Mouse (Mus musculus) stomach, postnatal 0 days (tissue): ENCODE measurements around the gene Gm10073. TPM values are rescaled to one million over a fixed set of nuclear protein-coding genes. Genes with fewer than 3 reads are reported as not detected.

Experiments
- ATAC-seq: fragments of 200-750 bp; cut with Nextera tagmentation; 2 replicates; pipeline ENCODE4 v1.8.0; 2017; ENCODE audit not compliant: low FRiP score, low TSS enrichment
- DNase-seq: peaks from one replicate; pipeline ENCODE4 v3.0.0-alpha.2; 2016; ENCODE audit warnings: low spot score
- H3K27ac ChIP-seq: fragments of 300-500 bp; sonication (generic); replicated peaks from 2 replicates; pipeline ENCODE4 v1.5.1; 2014; ENCODE audit warnings: mild to moderate bottlenecking, control low read depth
- H3K27me3 ChIP-seq: fragments of 300-500 bp; sonication (generic); 2 replicates; pipeline ENCODE4 v1.6.1; 2014; ENCODE audit warnings: low read length; ENCODE audit not compliant: control insufficient read depth, insufficient read depth
- H3K36me3 ChIP-seq: fragments of 300-500 bp; sonication (generic); 2 replicates; pipeline ENCODE4 v1.6.1; 2014; ENCODE audit warnings: low read length, mixed read lengths; ENCODE audit not compliant: control insufficient read depth, insufficient read depth
- H3K4me1 ChIP-seq: fragments of 300-500 bp; sonication (generic); replicated peaks from 2 replicates; pipeline ENCODE4 v1.6.1; 2014; ENCODE audit warnings: antibody characterized with exemption; ENCODE audit not compliant: control insufficient read depth, insufficient read depth
- H3K4me2 ChIP-seq: fragments of 300-500 bp; sonication (generic); replicated peaks from 2 replicates; pipeline ENCODE4 v1.6.1; 2014; ENCODE audit warnings: low read depth, mild to moderate bottlenecking, control low read depth, moderate library complexity
- H3K4me3 ChIP-seq: fragments of 300-500 bp; sonication (generic); 2 replicates; pipeline ENCODE4 v1.5.1; 2014; ENCODE audit warnings: low read depth, low read length, control low read depth
- H3K9ac ChIP-seq: fragments of 300-500 bp; sonication (generic); 2 replicates; pipeline ENCODE4 v1.6.1; 2014; ENCODE audit warnings: mild to moderate bottlenecking, low read length, control low read depth, mixed read lengths
- H3K9me3 ChIP-seq: fragments of 300-500 bp; sonication (generic); 2 replicates; pipeline ENCODE4 v1.6.1; 2016; ENCODE audit warnings: low read length; ENCODE audit not compliant: control insufficient read depth
- CTCF ChIP-seq: IDR thresholded peaks from 2 replicates; pipeline ENCODE4 v1.5.1; 2016; ENCODE audit warnings: antibody characterized with exemption, low read depth, mild to moderate bottlenecking, moderate library complexity
- EP300 ChIP-seq: optimal IDR thresholded peaks from 2 replicates; pipeline ENCODE3; 2016; ENCODE audit warnings: antibody characterized with exemption
- WGBS: fragments of 180-500 bp; shearing (Covaris S2); extraction: QIAGEN DNeasy Blood & Tissue Kit; methylation state at CpG from one replicate; pipeline ENCODE4 v1.1.7; 2014; 5-methylcytosine and 5-hydroxymethylcytosine counted together
- polyA plus RNA-seq: library from polyadenylated mRNA; unstranded; fragments of >200 nt; fragmentation: Nextera tagmentation; extraction: Ambion mirVana; gene quantifications from 2 replicates; pipeline ENCODE4 v1.2.1, GENCODE M21; 2015

Gene Gm10073
- polyA plus RNA-seq, 1 experiment from 2014 or later = 14.2 TPM

DNA sequence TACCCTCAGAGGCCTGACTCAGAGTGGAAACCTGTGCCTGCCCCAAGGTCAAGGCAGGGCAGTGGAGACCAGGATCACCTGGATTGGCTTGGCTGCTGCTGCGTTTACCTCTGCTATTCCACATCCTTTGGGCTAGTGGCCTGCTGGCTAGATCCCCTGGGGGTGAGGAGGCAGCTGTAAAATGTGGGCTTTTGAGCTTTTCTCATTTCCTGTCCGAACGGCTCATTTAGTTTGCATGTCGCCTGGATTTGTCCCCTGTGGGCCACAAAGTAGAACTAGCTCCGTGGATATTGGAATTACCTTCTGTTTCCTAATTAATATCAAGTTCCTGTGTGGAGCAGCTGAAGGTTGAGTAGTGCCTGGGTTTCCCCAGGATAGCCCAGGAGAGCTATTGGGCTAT, 34.1 kb downstream of the Gm10073 start:
- H3K27me3 ChIP-seq = no peaks in the 10 kb centered on the region
- H3K4me3 ChIP-seq = no peak overlapping the region
- H3K36me3 ChIP-seq = peaks cover 6% of the 10 kb centered on the region; the same call in 1 of the 2 replicates
- WGBS = 78% methylated on average over 5 of the region's 5 CpGs
- no peak for DNase-seq
- H3K27ac ChIP-seq = no peak overlapping the region
- no peak overlapping the region for H3K9ac ChIP-seq
- H3K4me1 ChIP-seq = no peaks in the 10 kb centered on the region
- no peak for ATAC-seq
- no peaks in the 10 kb centered on the region for H3K9me3 ChIP-seq
- no peak overlapping the region for H3K4me2 ChIP-seq
- TF ChIP-seq CTCF = no peak
- TF ChIP-seq EP300 = no peak

DNA sequence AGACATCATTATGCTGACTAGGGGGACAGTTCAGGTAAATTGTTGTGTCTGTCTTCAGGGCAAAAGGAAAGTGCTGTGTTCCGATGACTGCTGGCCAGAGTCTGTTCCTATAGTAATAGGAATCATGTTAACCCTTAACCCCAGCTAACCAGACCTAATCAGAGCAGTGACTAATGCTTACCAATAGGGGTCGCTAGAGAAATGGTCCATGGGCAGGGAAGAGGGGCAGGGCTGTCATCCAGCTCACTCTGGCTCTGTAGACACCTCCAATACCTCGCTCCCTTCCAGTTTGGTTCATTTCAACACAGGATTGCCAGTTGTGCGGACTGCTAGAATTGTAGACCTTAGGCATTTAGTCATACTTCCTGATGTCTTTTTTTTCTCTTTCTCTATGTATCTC, 37.8 kb downstream of the Gm10073 start:
- Histone ChIP-seq H3K4me1 (no peaks in the 10 kb centered on the region), H3K9ac (no peak overlapping the region), H3K4me3 (no peak overlapping the region), H3K27me3 (no peaks in the 10 kb centered on the region), H3K9me3 (no peaks in the 10 kb centered on the region), H3K36me3 (peaks cover 6% of the 10 kb centered on the region; the same call in 1 of the 2 replicates), H3K27ac (no peak overlapping the region), H3K4me2 (no peak overlapping the region)
- ATAC-seq (no peak), DNase-seq (no peak)
- TF ChIP-seq CTCF = peak; percentile 70
- TF ChIP-seq EP300 = no peak
- WGBS = 69% methylated on average over 4 of the region's 4 CpGs

DNA sequence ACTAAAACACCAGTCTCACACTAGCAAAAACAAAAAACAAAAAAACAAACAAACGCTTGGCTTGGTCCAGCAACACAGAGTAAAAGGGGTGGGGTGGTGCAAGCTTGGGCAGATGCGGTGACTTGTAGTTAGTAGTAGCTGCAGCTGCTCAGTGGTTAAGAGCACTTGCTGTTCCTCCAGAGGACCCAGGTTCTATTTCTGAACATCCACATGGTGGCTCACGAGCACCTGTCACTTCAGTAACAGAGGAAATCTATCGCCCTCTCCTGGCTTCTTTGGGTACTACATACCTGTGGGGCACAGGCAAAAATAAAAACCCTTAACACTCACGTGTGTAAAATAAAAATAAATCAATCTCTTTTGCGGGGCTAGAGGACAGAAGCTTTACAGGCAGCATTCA, 38.8 kb downstream of the Gm10073 start:
- Histone ChIP-seq H3K4me1 (no peaks in the 10 kb centered on the region), H3K4me3 (no peak overlapping the region), H3K9ac (no peak overlapping the region), H3K9me3 (no peaks in the 10 kb centered on the region), H3K27me3 (no peaks in the 10 kb centered on the region), H3K27ac (no peak overlapping the region), H3K4me2 (no peak overlapping the region), H3K36me3 (peaks cover 6% of the 10 kb centered on the region; the same call in 1 of the 2 replicates)
- ATAC-seq = no peak
- no peak for TF ChIP-seq EP300
- TF ChIP-seq CTCF = peak; percentile 93
- DNase-seq = peak; percentile 68
- WGBS = 37% methylated on average over 6 of the region's 6 CpGs

DNA sequence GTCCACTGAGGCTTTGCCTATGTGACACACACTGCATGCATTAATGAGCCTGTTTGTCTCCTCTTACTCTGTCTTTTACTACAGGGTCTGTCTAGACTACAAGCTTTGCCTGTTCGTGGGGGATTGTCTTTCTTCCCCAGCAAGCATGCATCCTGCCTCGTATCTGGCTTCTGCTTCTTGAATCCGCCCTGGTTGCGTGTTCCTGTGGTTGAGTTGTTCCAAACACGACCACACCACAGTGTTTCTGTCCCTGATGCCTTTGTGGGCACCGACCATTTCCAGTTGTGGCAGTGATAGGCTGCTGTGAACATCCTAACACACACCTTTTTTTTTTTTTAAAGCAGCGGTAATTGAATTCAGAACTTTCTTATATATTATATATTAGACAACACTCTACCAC, 39.6 kb downstream of the Gm10073 start:
- Histone ChIP-seq H3K4me3 (no peak overlapping the region), H3K9ac (no peak overlapping the region), H3K36me3 (peaks cover 6% of the 10 kb centered on the region; the same call in 1 of the 2 replicates), H3K27me3 (no peaks in the 10 kb centered on the region), H3K9me3 (no peaks in the 10 kb centered on the region), H3K27ac (no peak overlapping the region), H3K4me2 (no peak overlapping the region), H3K4me1 (no peaks in the 10 kb centered on the region)
- TF ChIP-seq CTCF (no peak), EP300 (no peak)
- 79% methylated on average over 7 of the region's 7 CpGs for WGBS
- ATAC-seq (no peak), DNase-seq (no peak)

DNA sequence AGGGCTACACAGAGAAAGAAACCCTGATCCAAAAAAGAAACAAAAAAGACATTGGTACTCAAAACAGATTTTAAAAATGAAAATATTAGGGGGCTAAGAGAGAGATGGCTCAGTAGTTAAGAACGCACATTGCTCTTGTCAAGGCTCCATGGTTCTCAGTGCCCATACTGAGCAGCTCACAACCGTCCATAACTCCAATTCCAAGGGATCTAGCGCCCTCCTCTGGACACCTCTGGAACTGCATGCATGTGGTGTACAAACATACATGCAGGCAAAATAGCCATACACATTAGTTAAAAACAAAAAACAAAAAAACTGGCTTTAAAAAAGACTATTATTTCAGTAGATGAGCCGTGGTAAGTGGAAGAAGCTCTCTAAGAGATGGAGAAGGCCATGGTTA, 42.7 kb downstream of the Gm10073 start:
- Histone ChIP-seq H3K27me3 (no peaks in the 10 kb centered on the region), H3K36me3 (no peaks in the 10 kb centered on the region), H3K9me3 (no peaks in the 10 kb centered on the region), H3K4me2 (no peak overlapping the region), H3K27ac (no peak overlapping the region), H3K4me1 (no peaks in the 10 kb centered on the region), H3K4me3 (no peak overlapping the region), H3K9ac (no peak overlapping the region)
- TF ChIP-seq CTCF (peak; percentile 75), EP300 (no peak)
- DNase-seq = peak; percentile 33
- ATAC-seq = no peak
- WGBS = 78% methylated on average over 4 of the region's 4 CpGs

DNA sequence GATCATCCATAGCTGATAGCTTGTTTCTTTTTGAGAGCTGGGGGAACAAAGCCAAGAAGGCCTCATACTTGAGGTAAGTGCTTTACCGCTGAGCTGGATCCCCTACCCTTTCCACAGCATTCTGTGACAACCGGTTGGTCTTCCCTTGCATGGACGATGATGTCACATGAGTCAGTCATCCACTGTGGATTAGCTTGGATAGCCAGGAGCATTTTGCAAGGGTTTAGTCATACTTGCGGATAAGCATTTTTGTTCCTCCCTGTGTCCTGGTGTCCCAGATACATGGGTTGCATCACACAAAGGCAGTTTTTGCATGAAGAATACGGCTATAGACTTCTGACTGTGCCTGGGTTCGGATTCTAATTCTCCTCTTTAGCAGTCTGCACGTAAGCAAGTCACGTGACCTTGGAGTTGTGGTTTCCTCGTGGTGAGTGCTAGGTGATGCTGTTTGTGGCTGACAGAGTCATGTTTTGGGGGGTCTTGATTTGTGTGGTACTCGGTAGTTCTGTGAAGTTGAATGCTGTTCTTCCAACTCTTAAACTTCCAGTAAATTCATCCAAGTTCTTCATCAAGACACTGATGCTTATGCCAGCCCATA, 43.3 kb downstream of the Gm10073 start:
- H3K4me2 ChIP-seq = no peak overlapping the region
- H3K4me1 ChIP-seq = no peaks in the 10 kb centered on the region
- no peak overlapping the region for H3K9ac ChIP-seq
- WGBS = 87% methylated on average over 10 of the region's 10 CpGs
- H3K27me3 ChIP-seq = no peaks in the 10 kb centered on the region
- no peaks in the 10 kb centered on the region for H3K36me3 ChIP-seq
- H3K9me3 ChIP-seq = no peaks in the 10 kb centered on the region
- no peak overlapping the region for H3K27ac ChIP-seq
- no peak overlapping the region for H3K4me3 ChIP-seq
- TF ChIP-seq CTCF (no peak), EP300 (no peak)
- ATAC-seq (peak; percentile 24; the same call in 1 of the 2 replicates), DNase-seq (no peak)
